Mouse (Mus musculus) layer of hippocampus, adult 9-11 months (tissue): ENCODE measurements around the gene Hba-a1.
"Not testable (repeated sequence)": the region's sequence is repeated elsewhere in the genome, so short reads cannot be mapped to it uniquely, and the experiment has no call there.

Experiments
- DNase-seq: peaks from one replicate; pipeline ENCODE4 v3.0.0; 2022

The Hba-a1 gene

GRCm38 (mm10) chr11:32283091-32283777 lies at the start of gene Hba-a1:
Hba-a1 (plus strand) TSS chr11:32283511.
- DNase-seq: not testable (repeated sequence)

GRCm38 (mm10) chr11:32233895-32234294 lies 49.4 kb upstream of the Hba-a1 start:
- peak; percentile 53 for DNase-seq

- DNase-seq: peak; percentile 14
These were observed 48.4 kb upstream of the Hba-a1 start for GRCm38 (mm10) chr11:32234816-32235485.

- peak; percentile 61 for DNase-seq
These were observed 47.7 kb upstream of the Hba-a1 start for GRCm38 (mm10) chr11:32235646-32236045.

GRCm38 (mm10) chr11:32236132-32236531 lies 47.2 kb upstream of the Hba-a1 start:
- no peak for DNase-seq

GRCm38 (mm10) chr11:32236712-32237410 lies 46.5 kb upstream of the Hba-a1 start:
- DNase-seq: peak; percentile 46

GRCm38 (mm10) chr11:32237411-32237795 lies 45.9 kb upstream of the Hba-a1 start:
- no peak for DNase-seq

- peak; percentile 65 for DNase-seq
These were observed 45.0 kb upstream of the Hba-a1 start for GRCm38 (mm10) chr11:32238093-32238860.

- DNase-seq: no peak
These were observed 41.9 kb upstream of the Hba-a1 start for GRCm38 (mm10) chr11:32241391-32241790.

- DNase-seq: no peak
These were observed 41.1 kb upstream of the Hba-a1 start for GRCm38 (mm10) chr11:32242209-32242608.

GRCm38 (mm10) chr11:32243205-32243955 lies 39.9 kb upstream of the Hba-a1 start:
- DNase-seq: no peak

GRCm38 (mm10) chr11:32244064-32244463 lies 39.2 kb upstream of the Hba-a1 start:
- DNase-seq: no peak

GRCm38 (mm10) chr11:32244617-32245016 lies 38.7 kb upstream of the Hba-a1 start:
- DNase-seq: no peak

GRCm38 (mm10) chr11:32245614-32246013 lies 37.7 kb upstream of the Hba-a1 start:
- no peak for DNase-seq

- DNase-seq: no peak
These were observed 36.2 kb upstream of the Hba-a1 start for GRCm38 (mm10) chr11:32247068-32247467.

GRCm38 (mm10) chr11:32248350-32248749 lies 35.0 kb upstream of the Hba-a1 start:
- no peak for DNase-seq

- DNase-seq: no peak
These were observed 32.2 kb upstream of the Hba-a1 start for GRCm38 (mm10) chr11:32250880-32251763.

- DNase-seq: no peak
These were observed 30.2 kb upstream of the Hba-a1 start for GRCm38 (mm10) chr11:32253121-32253520.

GRCm38 (mm10) chr11:32256146-32256545 lies 27.2 kb upstream of the Hba-a1 start:
- DNase-seq: no peak

- DNase-seq: no peak
These were observed 26.7 kb upstream of the Hba-a1 start for GRCm38 (mm10) chr11:32256566-32256965.
